Mouse (Mus musculus) adrenal gland, adult 8-10 months (tissue): ENCODE data around the gene Usp31. TPM values are rescaled to one million over a fixed set of nuclear protein-coding genes. Genes with fewer than 3 reads are reported as not detected.
A peak's percentile ranks its signal among the peaks of the same experiment; 100 is the strongest.

Experiments
- DNase-seq: peaks from one replicate; pipeline ENCODE4 v3.0.0; 2022
- total RNA-seq, 4 experiments: library from RNA; stranded (reverse); gene quantifications; 2 replicates each; pipeline ENCODE4 v1.2.4; 2022

The Usp31 gene
- 10 to 100 TPM; 14.1 to 18.5 (median 16.1) TPM for total RNA-seq

- DNase-seq = peak; percentile 93
Observed at GRCm38 (mm10) chr7:121707073-121707667, at the start of gene Usp31. Gene Usp31 (minus strand): TSS chr7:121707253.

- DNase-seq = no peak
Observed at GRCm38 (mm10) chr7:121754748-121755147, 47.7 kb upstream of the Usp31 start.

DNA sequence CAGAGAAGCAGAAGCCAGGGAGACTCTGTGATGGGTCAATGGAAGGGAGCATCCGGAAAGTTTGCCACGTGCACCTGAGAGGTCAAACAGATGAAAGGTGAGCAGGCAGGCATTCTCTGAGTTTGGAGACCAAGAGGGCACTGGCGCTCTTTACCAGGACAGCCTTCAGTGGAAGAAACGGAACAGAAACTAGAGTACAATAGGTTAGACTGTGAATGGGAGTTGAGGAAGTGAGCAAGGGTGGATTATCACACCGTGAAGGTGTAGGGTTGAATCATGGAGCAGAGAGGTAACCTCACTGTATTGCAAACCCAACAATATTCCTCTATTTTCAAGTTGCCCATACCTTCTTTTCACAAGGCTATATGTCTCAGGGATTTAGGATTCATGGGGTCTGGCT lies 43.2 kb upstream of the Usp31 start:
- no peak for DNase-seq

GRCm38 (mm10) chr7:121737511-121738415 lies 30.7 kb upstream of the Usp31 start:
- no peak for DNase-seq

GRCm38 (mm10) chr7:121734171-121734831 lies 27.2 kb upstream of the Usp31 start, which contains the start of gene Scnn1g:
Gene Scnn1g (plus strand): TSS chr7:121734479.
- peak; percentile 69 for DNase-seq

GRCm38 (mm10) chr7:121730225-121730624 lies 23.2 kb upstream of the Usp31 start:
- peak; percentile 6 for DNase-seq

DNA sequence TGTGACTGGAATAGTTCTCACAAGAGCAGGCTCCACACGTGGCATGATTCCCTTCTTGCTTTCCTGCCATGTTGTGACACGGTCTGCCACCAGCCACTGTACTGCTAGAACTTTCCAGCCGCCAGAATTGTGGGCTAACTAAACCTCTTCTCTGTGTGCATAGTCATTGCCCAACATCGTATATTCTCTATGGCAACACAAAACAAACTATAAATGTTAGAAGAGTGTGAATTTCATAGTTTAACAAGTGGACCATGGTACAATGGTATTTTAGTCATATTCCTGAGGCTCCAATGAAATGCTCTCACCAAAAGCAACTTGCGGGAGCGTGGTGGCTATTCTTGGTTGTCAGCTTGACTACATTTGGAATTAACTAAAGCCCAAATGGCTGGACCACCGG lies 10.0 kb upstream of the Usp31 start:
- no peak for DNase-seq

- no peak for DNase-seq
Observed at GRCm38 (mm10) chr7:121711171-121711570, 4.1 kb upstream of the Usp31 start.

GRCm38 (mm10) chr7:121706411-121707072 lies 511 bp downstream of the Usp31 start:
- peak; percentile 35 for DNase-seq

DNA sequence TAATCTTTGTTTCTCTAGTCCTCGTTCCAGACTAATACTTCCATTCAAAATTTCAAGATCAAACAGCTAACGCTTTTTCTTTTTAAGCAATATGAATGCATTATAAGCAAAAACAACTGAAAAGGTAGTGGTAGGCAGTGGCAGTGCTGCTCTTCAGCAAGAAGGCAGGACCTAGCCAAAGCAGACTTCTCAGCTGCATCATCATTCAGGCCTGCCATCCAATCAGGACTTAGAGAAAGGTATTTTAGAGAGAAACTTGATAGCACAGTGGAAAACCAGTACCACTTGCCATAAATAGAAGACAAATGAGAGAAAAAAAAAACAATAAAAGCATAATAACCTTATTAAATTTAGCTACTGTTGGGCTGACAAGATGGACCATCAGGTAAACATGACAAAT lies 2.0 kb downstream of the Usp31 start:
- DNase-seq = no peak

- no peak for DNase-seq
Observed at GRCm38 (mm10) chr7:121701983-121702382, 5.1 kb downstream of the Usp31 start.

- DNase-seq = no peak
Observed at GRCm38 (mm10) chr7:121700480-121700879, 6.6 kb downstream of the Usp31 start.

GRCm38 (mm10) chr7:121699218-121699617 lies 7.8 kb downstream of the Usp31 start:
- DNase-seq = no peak

- DNase-seq = no peak
Observed at GRCm38 (mm10) chr7:121697574-121697973, 9.5 kb downstream of the Usp31 start.

- no peak for DNase-seq
Observed at GRCm38 (mm10) chr7:121697170-121697569, 9.9 kb downstream of the Usp31 start.

GRCm38 (mm10) chr7:121691803-121692202 lies 15.2 kb downstream of the Usp31 start:
- no peak for DNase-seq

GRCm38 (mm10) chr7:121689338-121689737 lies 17.7 kb downstream of the Usp31 start:
- DNase-seq = no peak

DNA sequence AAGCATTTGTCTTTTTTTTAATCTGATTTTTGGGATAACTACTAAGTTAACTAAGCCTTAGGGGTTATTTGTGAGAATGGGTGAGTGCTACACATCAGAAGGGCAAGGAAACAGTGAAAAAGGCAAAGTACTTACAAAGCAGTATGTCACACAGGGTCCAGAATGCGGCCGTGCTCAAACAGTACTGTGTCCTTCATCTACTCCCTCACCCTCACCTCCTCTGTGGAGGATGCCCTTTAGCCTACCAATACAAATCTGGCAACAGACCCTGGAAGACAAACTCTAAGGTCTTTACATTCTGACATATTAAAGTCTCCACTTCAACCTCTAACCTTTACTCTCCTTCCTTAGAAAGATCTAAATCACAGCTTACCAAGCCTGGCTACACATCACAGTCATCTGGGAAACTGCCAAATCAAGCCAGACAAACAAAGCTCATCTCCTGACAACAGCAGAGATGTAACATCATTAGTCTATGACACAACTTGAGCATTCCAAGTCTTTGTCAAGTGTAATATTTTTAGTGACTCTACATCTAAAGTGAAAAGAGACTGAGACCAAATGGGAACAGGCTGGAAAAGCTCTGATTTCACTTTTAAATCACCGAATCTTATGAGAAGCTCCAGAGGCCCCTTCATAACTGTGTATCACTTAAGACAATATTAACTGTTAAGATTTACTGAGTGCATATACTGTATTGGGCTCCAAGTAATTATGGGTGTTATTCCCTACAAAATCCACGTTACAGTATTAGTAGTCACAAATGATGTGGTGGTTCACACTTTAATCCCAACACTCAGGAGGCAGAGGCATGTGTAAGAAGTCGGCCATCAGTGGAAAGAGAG lies 21.7 kb downstream of the Usp31 start:
- DNase-seq = no peak

GRCm38 (mm10) chr7:121681191-121681590 lies 25.9 kb downstream of the Usp31 start:
- DNase-seq = no peak

DNA sequence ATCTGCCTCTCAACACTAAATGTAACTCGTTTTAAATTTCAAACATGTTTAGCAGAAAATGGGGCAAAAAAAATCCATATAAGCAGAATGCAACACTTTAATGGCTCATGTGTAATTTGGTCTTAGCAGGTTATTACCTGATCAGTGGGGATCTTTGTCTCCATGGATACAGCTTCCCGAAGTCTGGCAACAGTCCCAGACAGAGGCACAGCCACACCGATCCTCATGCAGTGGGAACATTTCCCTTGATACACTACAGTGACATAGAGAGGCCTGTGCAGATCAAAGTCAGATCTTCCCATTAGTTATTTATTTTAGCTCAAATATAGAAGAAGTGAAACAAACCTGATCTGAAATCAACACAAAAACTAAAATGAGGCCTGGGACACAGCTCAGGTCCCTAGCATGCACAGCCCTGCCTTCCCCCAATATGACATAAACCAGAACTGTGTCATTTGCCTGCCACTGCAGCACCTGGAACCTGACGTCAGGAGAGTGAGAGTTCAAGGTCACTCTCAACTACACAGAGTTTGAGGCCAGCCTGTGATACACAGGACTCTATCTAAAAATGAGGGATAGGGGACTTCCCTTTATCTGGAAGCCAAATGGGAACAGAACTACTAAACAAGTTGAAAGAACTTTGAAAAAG lies 29.8 kb downstream of the Usp31 start:
- peak; percentile 10 for DNase-seq

DNA sequence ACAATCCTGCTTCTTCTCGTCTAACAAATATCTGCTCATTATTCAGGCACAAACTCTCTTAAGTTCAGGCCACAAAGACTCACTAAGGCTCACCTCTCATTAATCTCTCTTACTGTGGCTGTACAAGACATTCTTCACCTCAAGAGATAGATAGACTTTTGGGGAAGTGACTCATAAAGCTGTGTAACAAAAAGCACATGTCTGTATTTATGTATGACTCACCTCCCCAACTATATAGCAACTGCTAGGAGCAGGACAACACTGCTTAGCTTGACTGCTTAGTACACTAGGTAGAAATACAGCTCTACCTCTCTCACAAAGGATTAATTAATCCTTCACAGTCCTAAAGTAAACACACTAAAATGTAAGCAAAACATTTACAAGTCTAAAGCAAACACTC lies 46.3 kb downstream of the Usp31 start:
- no peak for DNase-seq
